Mouse (Mus musculus) cerebellum, postnatal 36 days (tissue): ENCODE results near the gene Dmap1.

Experiments used
- DNase-seq, 2 experiments: peaks; one replicate each; pipeline ENCODE4 v3.0.0; 2021 to 2022; ENCODE audit warnings: mixed read lengths in 2 of 2

The Dmap1 gene

GRCm38 (mm10) chr4:117681931-117682461 is at the start of gene Dmap1:
Dmap1 (minus strand) TSS chr4:117682273.
- peak; percentile 79 to 88 for DNase-seq

- DNase-seq: no peak
These were observed 42.0 kb upstream of the Dmap1 start, which contains the start of gene Gm12845 for GRCm38 (mm10) chr4:117724112-117724511. Gm12845 (plus strand) TSS chr4:117724412.

GRCm38 (mm10) chr4:117713303-117714098 is 31.4 kb upstream of the Dmap1 start:
- DNase-seq: no peak

DNA sequence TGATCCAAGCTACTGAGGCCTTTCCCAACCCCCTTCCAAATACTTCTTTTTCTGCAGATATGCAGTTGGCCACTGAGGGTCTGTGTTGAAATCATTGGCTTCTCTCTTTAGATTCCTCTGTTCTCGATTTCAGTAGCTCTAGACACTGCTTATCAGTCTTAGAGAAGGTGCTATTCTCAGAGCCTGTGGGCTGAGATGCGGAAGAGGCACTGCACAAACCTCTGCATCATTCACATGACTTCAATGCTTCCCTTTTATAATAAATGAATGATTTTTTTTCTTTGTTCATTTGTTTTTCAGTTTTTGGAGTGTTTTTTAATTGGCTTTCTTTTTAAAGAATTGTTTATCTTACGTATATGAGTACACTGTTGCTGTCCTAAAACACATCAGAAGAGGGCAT is 30.2 kb upstream of the Dmap1 start:
- no peak for DNase-seq

DNA sequence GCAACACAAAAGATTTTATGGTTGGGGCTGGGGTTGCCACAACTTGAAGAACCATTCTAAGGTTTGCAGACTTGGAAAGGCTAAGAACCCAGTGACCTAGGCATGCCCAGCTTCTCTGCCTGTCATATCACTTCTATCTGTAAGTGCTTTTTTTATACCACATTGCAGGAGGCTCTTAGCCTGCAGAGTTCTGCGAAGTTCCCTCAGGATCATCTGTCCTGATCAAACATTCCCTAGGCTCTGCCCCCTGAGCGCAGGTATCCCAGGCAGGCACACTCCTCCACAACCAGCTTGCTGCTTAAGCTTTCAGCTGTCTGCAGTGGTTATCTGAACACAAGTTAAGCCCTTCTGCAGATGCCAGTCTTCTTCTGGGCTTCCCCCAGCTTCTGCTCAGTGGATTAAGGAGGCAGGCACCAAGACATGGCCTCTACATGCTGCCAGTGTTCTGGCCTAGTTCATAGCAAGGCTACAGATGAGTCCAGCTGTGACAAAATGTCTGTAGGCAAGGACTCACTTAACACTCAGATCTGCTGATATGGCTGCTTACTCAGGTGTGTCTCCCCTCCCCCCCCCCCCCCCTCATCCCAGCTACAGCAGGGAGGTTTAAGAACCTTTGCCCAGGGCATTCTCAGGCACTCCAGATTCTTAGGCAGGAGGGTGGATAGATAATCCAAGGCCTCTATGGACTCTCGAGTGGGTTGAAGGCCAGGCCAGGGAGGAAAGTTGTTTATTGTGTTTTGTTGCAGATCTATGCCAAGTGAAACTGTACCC is 26.9 kb upstream of the Dmap1 start:
- no peak for DNase-seq

- peak; percentile 31 to 56 for DNase-seq
These were observed 23.3 kb upstream of the Dmap1 start for GRCm38 (mm10) chr4:117705361-117705760.

DNA sequence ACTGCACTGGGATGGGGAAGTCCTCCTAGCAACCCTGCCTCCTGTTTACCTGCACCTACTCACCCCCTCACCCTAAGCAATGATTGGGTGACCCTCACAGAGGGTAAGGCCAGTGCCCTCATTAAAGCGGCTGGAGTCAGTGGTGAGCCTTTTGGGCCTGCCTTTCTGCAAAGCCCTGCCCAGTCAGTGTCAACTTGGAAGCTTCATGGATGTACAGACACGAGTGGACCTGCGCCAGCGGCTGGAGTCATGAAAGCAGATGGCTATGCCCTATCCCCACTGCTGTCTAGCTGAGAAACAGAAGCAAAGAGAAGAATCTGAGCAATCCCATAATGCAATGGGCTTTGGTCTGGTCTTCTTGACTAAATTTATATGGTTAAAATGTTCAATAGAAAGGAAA is 4.3 kb upstream of the Dmap1 start:
- DNase-seq: no peak

- no peak for DNase-seq
These were observed 1.1 kb upstream of the Dmap1 start for GRCm38 (mm10) chr4:117683048-117683768.

DNA sequence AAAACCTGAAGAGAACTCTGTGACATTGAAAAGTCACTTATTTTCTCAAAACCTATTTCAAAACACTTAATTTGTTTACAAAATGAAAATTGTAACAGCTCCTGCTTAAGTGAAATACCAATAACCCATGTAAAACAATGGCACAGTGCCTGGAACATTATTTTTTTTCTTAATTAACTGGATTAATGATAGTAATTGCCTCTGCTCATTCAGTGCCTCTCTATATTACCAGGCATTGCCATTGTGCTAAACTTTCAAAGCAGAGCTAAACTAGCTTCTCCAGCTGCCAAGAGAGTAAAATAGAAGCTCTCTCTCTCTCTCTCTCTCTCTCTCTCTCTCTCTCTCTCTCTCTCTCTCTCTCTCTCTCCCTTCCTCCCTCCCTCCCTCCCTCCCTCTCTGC is 390 bp upstream of the Dmap1 start:
- no peak for DNase-seq

DNA sequence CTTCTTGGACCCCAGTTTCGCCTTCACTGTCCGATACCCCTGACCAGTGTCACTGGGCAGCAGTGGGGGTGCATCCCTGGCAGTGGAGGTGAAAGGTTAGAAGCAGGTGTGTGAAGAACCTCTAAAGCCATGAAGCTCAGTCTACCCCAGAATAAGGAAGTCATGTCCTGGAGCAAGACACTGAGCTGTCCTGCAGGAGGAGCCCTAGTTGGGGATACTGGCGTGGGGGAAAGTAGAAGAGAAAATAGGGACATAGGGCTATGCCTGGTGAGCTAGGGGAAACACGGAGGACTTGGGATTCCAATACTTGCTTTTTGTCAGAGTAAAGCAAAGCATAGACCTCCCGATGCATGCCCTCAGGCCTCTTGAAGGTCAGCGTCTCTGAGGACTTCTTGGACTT is 1.1 kb downstream of the Dmap1 start:
- no peak for DNase-seq

GRCm38 (mm10) chr4:117676903-117677302 is 5.2 kb downstream of the Dmap1 start:
- peak; percentile 80 to 87 for DNase-seq

DNA sequence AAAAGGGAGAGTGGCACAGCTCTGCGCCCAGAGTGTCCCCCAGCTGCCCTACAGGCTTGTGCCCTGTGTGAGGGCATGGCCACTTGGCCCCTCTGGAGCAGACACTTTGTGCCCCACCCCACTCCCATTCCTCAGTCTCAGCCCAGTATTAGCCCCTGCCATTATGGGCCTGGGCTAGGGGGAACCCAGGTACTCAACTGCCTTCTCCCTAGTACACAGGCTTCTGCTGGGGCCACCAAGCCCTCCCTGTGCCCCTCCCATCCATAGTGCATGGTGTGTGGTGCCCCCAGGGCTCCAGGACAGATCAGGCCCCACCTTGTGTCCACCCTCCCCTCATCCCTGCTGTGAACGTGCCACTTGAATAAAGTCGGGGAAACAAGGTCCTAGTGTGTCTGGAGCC is 8.2 kb downstream of the Dmap1 start:
- no peak for DNase-seq

- no peak for DNase-seq
These were observed 10.0 kb downstream of the Dmap1 start for GRCm38 (mm10) chr4:117672042-117672441.

DNA sequence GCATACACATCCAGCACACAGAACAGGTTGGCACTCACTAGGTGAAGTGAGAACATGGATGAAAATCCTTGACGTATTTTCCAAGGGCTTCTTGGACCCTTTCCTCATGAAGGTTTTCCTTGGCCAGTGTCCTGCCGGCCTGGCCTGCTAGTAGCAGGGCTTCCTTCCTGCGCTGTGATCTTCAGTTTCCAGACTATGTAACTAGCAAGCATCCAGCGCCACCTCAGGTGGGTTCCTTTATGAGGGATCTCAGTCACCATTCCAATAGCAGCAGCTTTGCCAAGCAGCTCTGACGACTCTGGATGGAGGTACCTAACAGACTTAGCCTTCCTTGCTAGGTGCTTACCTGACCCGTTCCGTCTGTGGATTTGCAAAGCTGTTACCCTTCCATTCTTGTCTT is 12.2 kb downstream of the Dmap1 start:
- DNase-seq: no peak

DNA sequence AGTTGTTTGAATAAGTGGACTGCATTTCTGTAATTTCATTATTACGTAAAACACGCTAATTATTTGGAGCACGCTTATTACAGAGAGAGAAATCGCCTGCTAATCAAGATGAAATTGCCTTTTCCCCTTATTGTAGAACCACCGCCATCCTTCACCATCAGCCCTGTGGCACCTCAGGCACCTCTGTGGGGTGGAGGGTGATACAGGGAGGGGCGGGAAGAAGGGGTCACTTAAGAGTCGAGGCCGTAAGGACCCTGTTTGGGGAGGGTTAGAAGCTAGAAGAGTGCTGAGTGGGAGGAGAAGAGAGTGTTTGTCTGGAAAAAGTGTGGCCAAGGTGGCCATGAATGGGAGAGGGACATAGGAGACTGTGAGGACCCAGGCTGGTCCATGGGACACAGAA is 16.0 kb downstream of the Dmap1 start:
- no peak for DNase-seq

GRCm38 (mm10) chr4:117665531-117665930 is 16.5 kb downstream of the Dmap1 start:
- peak; percentile 43 to 63 for DNase-seq

GRCm38 (mm10) chr4:117664411-117665137 is 17.5 kb downstream of the Dmap1 start:
- no peak for DNase-seq

GRCm38 (mm10) chr4:117660001-117660400 is 22.1 kb downstream of the Dmap1 start:
- no peak for DNase-seq

DNA sequence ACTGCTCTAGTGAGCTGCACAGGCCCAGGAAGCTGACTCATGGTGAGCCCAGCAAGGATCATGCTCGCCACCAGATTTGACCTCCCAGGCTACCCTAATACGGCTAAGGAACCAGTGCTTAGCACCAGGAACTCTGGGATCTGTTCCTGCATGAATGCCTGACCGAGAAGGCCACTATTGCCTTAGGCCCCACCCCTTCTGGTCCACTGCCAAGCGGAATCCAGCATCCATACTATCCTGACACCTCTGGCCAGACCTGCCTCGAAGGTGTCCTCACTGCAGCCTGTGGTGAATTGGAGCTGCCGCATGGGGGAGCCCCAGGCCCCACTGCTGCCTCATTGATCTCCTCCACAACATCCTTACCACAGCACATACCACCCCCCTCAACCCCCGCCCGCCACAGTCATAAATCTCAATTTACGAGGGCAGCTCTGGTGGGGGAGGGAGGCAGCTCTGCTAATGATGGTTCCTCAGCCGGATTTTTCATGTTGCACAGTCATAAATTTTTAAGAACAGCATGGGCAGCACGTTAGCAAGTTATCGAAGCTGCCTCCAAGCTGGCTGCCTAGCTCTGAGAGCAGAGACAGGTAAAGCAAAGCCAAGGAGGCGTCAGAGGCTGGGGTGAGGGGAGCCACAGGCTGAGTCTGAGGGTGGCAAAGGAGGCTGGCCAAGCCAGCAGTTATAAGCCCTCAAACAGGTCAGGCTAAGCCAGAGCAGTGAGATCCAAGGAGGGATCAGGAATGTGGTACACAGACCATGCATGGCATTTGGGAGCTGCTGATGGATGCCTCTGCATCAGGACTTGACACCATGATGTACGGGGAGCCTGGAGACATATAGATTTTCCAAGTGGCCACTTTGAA is 23.3 kb downstream of the Dmap1 start:
- DNase-seq: no peak

DNA sequence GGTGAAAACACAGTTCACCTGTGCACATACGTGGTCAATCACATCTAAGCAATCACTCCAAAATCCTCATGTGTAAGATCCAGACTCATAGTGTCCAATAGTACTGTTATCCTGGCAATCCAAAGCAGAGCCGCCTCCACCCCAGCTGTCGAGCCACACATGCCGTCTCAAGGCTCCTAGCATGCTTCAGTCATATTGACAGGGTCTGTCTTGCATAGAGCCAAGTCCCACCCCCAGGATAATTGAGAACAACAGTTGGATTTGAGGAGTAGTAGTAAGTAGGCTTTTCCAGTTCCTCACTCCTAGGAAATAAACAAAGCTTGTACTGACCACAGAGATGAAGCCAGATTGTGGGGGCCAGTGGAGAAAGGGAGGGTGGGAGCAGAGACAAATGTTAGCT is 24.4 kb downstream of the Dmap1 start:
- DNase-seq: no peak

DNA sequence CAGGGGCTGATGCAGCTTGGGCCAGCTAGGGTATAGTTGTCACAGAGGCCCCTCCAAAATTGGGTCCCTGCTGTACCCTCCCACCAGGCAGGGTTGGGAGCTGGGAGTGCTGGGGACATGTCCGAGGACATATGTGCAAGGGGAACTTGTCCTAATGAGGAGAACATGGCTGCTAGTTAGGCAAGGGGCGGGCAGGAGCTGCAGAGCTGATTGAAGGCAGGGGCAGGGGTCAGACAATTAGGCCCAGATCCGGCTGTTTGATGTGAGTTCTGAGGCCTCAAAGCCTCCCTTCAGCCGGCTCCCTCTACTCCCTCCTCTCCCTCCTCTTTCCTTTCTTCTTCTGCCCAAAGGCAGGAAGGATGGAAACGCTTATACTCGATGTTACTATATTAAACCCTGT is 25.1 kb downstream of the Dmap1 start:
- DNase-seq: no peak

DNA sequence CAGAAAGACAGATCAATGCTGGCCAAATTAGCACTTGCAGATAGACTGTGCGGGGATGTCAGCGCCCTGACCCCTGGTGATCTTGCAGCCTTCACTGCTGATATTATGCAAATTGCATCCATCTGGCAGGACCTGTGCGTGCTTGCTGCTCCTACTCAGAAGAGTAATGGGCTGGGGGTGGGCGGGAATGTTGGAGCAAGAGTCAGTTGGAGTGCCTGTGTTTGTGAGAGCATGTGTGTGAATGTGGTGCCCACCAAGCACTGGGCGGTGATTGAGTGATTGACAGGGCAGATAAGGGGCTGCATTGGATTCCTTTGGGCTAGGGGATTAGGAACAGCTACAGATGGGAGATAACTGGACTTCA is 26.6 kb downstream of the Dmap1 start:
- DNase-seq: no peak
